Mouse (Mus musculus): ENCODE measurements around the gene Npas3.

- TF ChIP-seq CTCF (IDR thresholded peaks at IDR 0.05; ENCODE audit: low read depth) (no peak), EP300 (optimal IDR thresholded peaks at IDR 0.05) (no peak)
Observed at GRCm38 (mm10) chr12:53330141-53330540, 81.7 kb downstream of the Npas3 start.

Measured in stomach, postnatal 0 days (tissue).